Comparison of ENCODE assay signal across 19 mouse cellular contexts in the genomic region with DNA sequence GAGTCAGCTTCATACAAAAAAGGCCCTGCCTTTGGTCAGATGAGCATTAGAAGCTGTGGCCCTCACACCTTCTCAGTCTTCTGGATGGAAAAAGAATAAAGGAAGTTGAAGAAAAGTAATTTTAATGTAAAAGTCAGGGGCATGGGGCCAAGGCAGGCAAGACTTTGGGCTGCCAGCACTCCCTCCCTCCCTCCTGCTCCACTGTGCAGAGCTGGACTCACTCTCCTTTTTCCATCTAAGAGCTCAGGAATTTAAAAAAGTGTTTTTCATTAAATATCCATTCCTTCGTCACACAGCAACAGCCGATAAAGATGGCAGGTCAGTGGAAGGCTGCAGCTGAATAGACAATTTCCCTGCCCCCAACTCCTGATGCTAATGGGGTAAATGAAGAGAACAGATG.
A peak's percentile ranks its signal among the peaks of the same experiment; 100 is the strongest.
DNase-seq lines count a peak whose midpoint lies in the region; ATAC-seq and TF ChIP-seq lines count a peak whose summit lies in the region.
"Had no signal": no experiment of that assay in that cellular context is flagged by ENCODE, and none has a peak within 500 bp of the region (broad histone marks: within the 10 kb centered on the region; RNA-seq: fewer than 3 reads in every experiment).

No protein-coding gene starts in this region.

- no peaks in the 10 kb centered on the region for H3K4me1 ChIP-seq in heart, embryonic 10.5 days
- H3K4me1 ChIP-seq in heart, embryonic 11.5 days (ENCODE audit: control insufficient read depth, insufficient read depth, low read length) = no peaks in the 10 kb centered on the region
- no peaks in the 10 kb centered on the region for H3K4me1 ChIP-seq in embryonic fibroblast, embryonic 13.5 days (ENCODE audit: control insufficient read depth, insufficient read depth, low read length)
- H3K4me1 ChIP-seq in limb, embryonic 13.5 days = peaks cover 56% of the 10 kb centered on the region

- H3K9me3 ChIP-seq in heart, embryonic 10.5 days = no peaks in the 10 kb centered on the region
- H3K9me3 ChIP-seq in heart, embryonic 11.5 days (replicated peaks; ENCODE audit: control insufficient read depth, low read length) = no peaks in the 10 kb centered on the region
- H3K9me3 ChIP-seq in limb, embryonic 13.5 days = no peaks in the 10 kb centered on the region
- H3K9me3 ChIP-seq: embryonic facial prominence, embryonic 15.5 days; forebrain, embryonic 13.5 days; hindbrain, embryonic 13.5 days had no signal

- no peak overlapping the region for H3K9ac ChIP-seq in heart, embryonic 11.5 days (ENCODE audit: low read depth, low read length)
- no peak overlapping the region for H3K9ac ChIP-seq in limb, embryonic 13.5 days
- H3K9ac ChIP-seq: embryonic facial prominence, embryonic 15.5 days; forebrain, embryonic 13.5 days; hindbrain, embryonic 13.5 days had no signal

- no peaks in the 10 kb centered on the region for H3K36me3 ChIP-seq in heart, embryonic 10.5 days
- H3K36me3 ChIP-seq in heart, embryonic 11.5 days (ENCODE audit: control insufficient read depth, insufficient read depth, low read length) = no peaks in the 10 kb centered on the region
- no peaks in the 10 kb centered on the region for H3K36me3 ChIP-seq in limb, embryonic 13.5 days
- H3K36me3 ChIP-seq: embryonic facial prominence, embryonic 15.5 days; hindbrain, embryonic 13.5 days had no signal

- no peak overlapping the region for H3K4me3 ChIP-seq in heart, embryonic 10.5 days
- no peak overlapping the region for H3K4me3 ChIP-seq in heart, embryonic 11.5 days (ENCODE audit: low read depth, low read length)
- H3K4me3 ChIP-seq in embryonic fibroblast, embryonic 13.5 days (ENCODE audit: insufficient read depth, low read length) = no peak overlapping the region
- H3K4me3 ChIP-seq in limb, embryonic 13.5 days = no peak overlapping the region
- H3K4me3 ChIP-seq: embryonic facial prominence, embryonic 15.5 days; forebrain, embryonic 13.5 days; hindbrain, embryonic 13.5 days had no signal

- DNase-seq in heart, embryonic 10.5 days (ENCODE audit: low spot score) = peak; percentile 50
- DNase-seq in NIH3T3 (ENCODE audit: low read depth) = peak; percentile 52
- DNase-seq in embryo, embryonic 10 days (ENCODE audit: low spot score) = no peak
- DNase-seq in neural tube, embryonic 10.5 days (ENCODE audit: extremely low spot score, low spot score) = no peak
- DNase-seq: adrenal gland, postnatal 14 days; cerebellum, adult 11-12 months; cerebellum, adult 9-11 months; heart, postnatal 36 days; kidney, adult 11 months; kidney, postnatal 14 days; lung, postnatal 36 days had no signal

- H3K27ac ChIP-seq in heart, embryonic 10.5 days = no peak overlapping the region
- H3K27ac ChIP-seq in heart, embryonic 11.5 days (ENCODE audit: low read depth, low read length) = no peak overlapping the region
- peak overlapping the region; percentile 38; the same call in 1 of the 2 replicates for H3K27ac ChIP-seq in embryonic fibroblast, embryonic 13.5 days (ENCODE audit: insufficient read depth, low read length)
- H3K27ac ChIP-seq in limb, embryonic 13.5 days = peak overlapping the region; percentile 88
- H3K27ac ChIP-seq: embryonic facial prominence, embryonic 15.5 days; forebrain, embryonic 13.5 days; hindbrain, embryonic 13.5 days had no signal

- ATAC-seq in heart, embryonic 11.5 days (replicated peaks; ENCODE audit: insufficient number of reproducible peaks, low FRiP score, low TSS enrichment) = no peak
- ATAC-seq in limb, embryonic 13.5 days (ENCODE audit: low FRiP score, low read depth) = peak; percentile 70

- H3K27me3 ChIP-seq in heart, embryonic 10.5 days (ENCODE audit: insufficient read depth, poor library complexity, severe bottlenecking) = no peaks in the 10 kb centered on the region
- no peaks in the 10 kb centered on the region for H3K27me3 ChIP-seq in heart, embryonic 11.5 days (ENCODE audit: control insufficient read depth, insufficient read depth, low read length)
- H3K27me3 ChIP-seq in limb, embryonic 13.5 days = no peaks in the 10 kb centered on the region
- H3K27me3 ChIP-seq: embryonic facial prominence, embryonic 15.5 days; forebrain, embryonic 13.5 days; hindbrain, embryonic 13.5 days had no signal

- no peak for TF ChIP-seq CTCF in embryonic fibroblast, embryonic 13.5 days (IDR thresholded peaks at IDR 0.05; ENCODE audit: borderline replicate concordance, insufficient read depth, low read length)

- no peak for TF ChIP-seq POLR2A in embryonic fibroblast, embryonic 13.5 days (IDR thresholded peaks at IDR 0.05; ENCODE audit: low read depth, low read length)

- no peak overlapping the region for H3K4me2 ChIP-seq in heart, embryonic 11.5 days
- peak overlapping the region; percentile 9; the same call in 1 of the 2 replicates for H3K4me2 ChIP-seq in limb, embryonic 13.5 days (replicated peaks)
- H3K4me2 ChIP-seq: embryonic facial prominence, embryonic 15.5 days; forebrain, embryonic 13.5 days; hindbrain, embryonic 13.5 days; liver, embryonic 11.5 days; midbrain, embryonic 11.5 days had no signal

- 87% methylated on average over 2 of the region's 2 CpGs for WGBS in heart, embryonic 10.5 days
- WGBS in heart, embryonic 11.5 days (ENCODE audit: insufficient replicate concordance) = 65% methylated on average over 2 of the region's 2 CpGs
- WGBS in limb, embryonic 13.5 days = 8% methylated on average over 2 of the region's 2 CpGs

Comparison
In these comparisons a context has a peak if more than half of its experiments do, and no peak if none do; other contexts are left out.
1. DNase-seq: peak in heart, embryonic 10.5 days (single experiment) and NIH3T3 (single experiment); none in embryo, embryonic 10 days (single experiment) and neural tube, embryonic 10.5 days (single experiment).
2. H3K27ac ChIP-seq: peak in embryonic fibroblast, embryonic 13.5 days (single experiment) and limb, embryonic 13.5 days (single experiment); none in heart, embryonic 10.5 days (single experiment) and heart, embryonic 11.5 days (single experiment).